Mouse (Mus musculus): ENCODE measurements around the gene Fam25c.

The Fam25c gene

GRCm38 (mm10) chr14:34364254-34365146 is 9.3 kb upstream of the Fam25c start:
- DNase-seq (ENCODE audit: low read depth, low spot score) = peak; percentile 78

GRCm38 (mm10) chr14:34363490-34364253 is 8.4 kb upstream of the Fam25c start:
- peak; percentile 94 for DNase-seq (ENCODE audit: low read depth, low spot score)

GRCm38 (mm10) chr14:34362726-34363445 is 7.7 kb upstream of the Fam25c start:
- peak; percentile 91 for DNase-seq (ENCODE audit: low read depth, low spot score)

- DNase-seq (ENCODE audit: low read depth, low spot score) = peak; percentile 73
Measured at GRCm38 (mm10) chr14:34362135-34362534, 6.9 kb upstream of the Fam25c start.

GRCm38 (mm10) chr14:34360251-34360650 is 5.0 kb upstream of the Fam25c start:
- no peak for DNase-seq (ENCODE audit: low read depth, low spot score)

GRCm38 (mm10) chr14:34359676-34360244 is 4.5 kb upstream of the Fam25c start:
- peak; percentile 99 for DNase-seq (ENCODE audit: low read depth, low spot score)

GRCm38 (mm10) chr14:34357671-34358455 is 2.6 kb upstream of the Fam25c start:
- no peak for DNase-seq (ENCODE audit: low read depth, low spot score)

GRCm38 (mm10) chr14:34354456-34354855 is 777 bp downstream of the Fam25c start:
- DNase-seq (ENCODE audit: low read depth, low spot score) = no peak

- DNase-seq (ENCODE audit: low read depth, low spot score) = no peak
Measured at GRCm38 (mm10) chr14:34353326-34353725, 1.9 kb downstream of the Fam25c start.

GRCm38 (mm10) chr14:34352523-34352922 is 2.7 kb downstream of the Fam25c start:
- DNase-seq (ENCODE audit: low read depth, low spot score) = peak; percentile 64

GRCm38 (mm10) chr14:34351660-34352059 is 3.6 kb downstream of the Fam25c start:
- no peak for DNase-seq (ENCODE audit: low read depth, low spot score)

GRCm38 (mm10) chr14:34349007-34349406 is 6.2 kb downstream of the Fam25c start:
- DNase-seq (ENCODE audit: low read depth, low spot score) = peak; percentile 82

- no peak for DNase-seq (ENCODE audit: low read depth, low spot score)
Measured at GRCm38 (mm10) chr14:34348301-34348700, 6.9 kb downstream of the Fam25c start.

GRCm38 (mm10) chr14:34347084-34347483 is 8.1 kb downstream of the Fam25c start:
- no peak for DNase-seq (ENCODE audit: low read depth, low spot score)

- DNase-seq (ENCODE audit: low read depth, low spot score) = peak; percentile 64
Measured at GRCm38 (mm10) chr14:34345771-34346566, 9.3 kb downstream of the Fam25c start.

GRCm38 (mm10) chr14:34344361-34344760 is 10.9 kb downstream of the Fam25c start:
- DNase-seq (ENCODE audit: low read depth, low spot score) = no peak

GRCm38 (mm10) chr14:34343078-34343477 is 12.2 kb downstream of the Fam25c start:
- no peak for DNase-seq (ENCODE audit: low read depth, low spot score)

- no peak for DNase-seq (ENCODE audit: low read depth, low spot score)
Measured at GRCm38 (mm10) chr14:34341993-34342392, 13.2 kb downstream of the Fam25c start.

- DNase-seq (ENCODE audit: low read depth, low spot score) = no peak
Measured at GRCm38 (mm10) chr14:34339446-34339845, 15.8 kb downstream of the Fam25c start.

- no peak for DNase-seq (ENCODE audit: low read depth, low spot score)
Measured at GRCm38 (mm10) chr14:34332476-34332875, 22.8 kb downstream of the Fam25c start.
